Mouse (Mus musculus) lung, postnatal 0 days (tissue): Measurements from ENCODE around the gene Cd3e. TPM values are rescaled to one million over a fixed set of nuclear protein-coding genes. Genes with fewer than 3 reads are reported as not detected.
A peak's percentile ranks its signal among the peaks of the same experiment; 100 is the strongest.

Experiments used
- ATAC-seq: fragments of 200-750 bp; cut with Nextera tagmentation; 2 replicates; pipeline ENCODE4 v1.8.0; 2017; ENCODE audit warnings: moderate library complexity
- DNase-seq: peaks from one replicate; pipeline ENCODE4 v3.0.0-alpha.2; 2016; ENCODE audit warnings: low spot score
- H3K27ac ChIP-seq: fragments of 300-500 bp; sonication (generic); 2 replicates; pipeline ENCODE4 v1.5.1; 2014; ENCODE audit warnings: antibody characterized with exemption, mild to moderate bottlenecking, low read length, mixed read lengths
- H3K27me3 ChIP-seq: fragments of 300-500 bp; sonication (generic); replicated peaks from 2 replicates; pipeline ENCODE4 v1.6.1; 2014; ENCODE audit warnings: low read length, mixed read lengths; ENCODE audit not compliant: insufficient read depth
- H3K36me3 ChIP-seq: fragments of 300-500 bp; sonication (generic); 2 replicates; pipeline ENCODE4 v1.6.1; 2014; ENCODE audit warnings: low read length, mixed read lengths; ENCODE audit not compliant: insufficient read depth
- H3K4me1 ChIP-seq: fragments of 300-500 bp; sonication (generic); 2 replicates; pipeline ENCODE4 v1.6.1; 2014; ENCODE audit warnings: antibody characterized with exemption, low read depth, low read length, mixed read lengths; ENCODE audit not compliant: insufficient read depth
- H3K4me2 ChIP-seq: fragments of 300-500 bp; sonication (generic); replicated peaks from 2 replicates; pipeline ENCODE4 v1.6.1; 2014; ENCODE audit warnings: low read depth, mild to moderate bottlenecking, low read length, moderate library complexity, mixed read lengths
- H3K4me3 ChIP-seq: fragments of 300-500 bp; sonication (generic); 2 replicates; pipeline ENCODE4 v1.5.1; 2014; ENCODE audit warnings: low read depth, low read length
- H3K9ac ChIP-seq: fragments of 300-500 bp; sonication (generic); replicated peaks from 2 replicates; pipeline ENCODE4 v1.6.1; 2014; ENCODE audit warnings: low read depth, mild to moderate bottlenecking
- H3K9me3 ChIP-seq: fragments of 300-500 bp; sonication (generic); 2 replicates; pipeline ENCODE4 v1.6.1; 2016; ENCODE audit warnings: low read length, mixed read lengths
- CTCF ChIP-seq: IDR thresholded peaks from 2 replicates; pipeline ENCODE4 v1.5.1; 2016; ENCODE audit warnings: antibody characterized with exemption, mild to moderate bottlenecking
- EP300 ChIP-seq: IDR thresholded peaks from 2 replicates; pipeline ENCODE4 v1.6.1; 2016; ENCODE audit warnings: antibody characterized with exemption, mild to moderate bottlenecking, control low read depth
- WGBS: fragments of 180-500 bp; shearing (Covaris S2); extraction: QIAGEN DNeasy Blood & Tissue Kit; methylation state at CpG from one replicate; pipeline ENCODE4 v1.1.7; 2014; 5-methylcytosine and 5-hydroxymethylcytosine counted together
- polyA plus RNA-seq: library from polyadenylated mRNA; unstranded; fragments of >200 nt; fragmentation: Nextera tagmentation; extraction: Ambion mirVana; gene quantifications from 2 replicates; pipeline ENCODE4 v1.2.1, GENCODE M21; 2015

The Cd3e gene
- polyA plus RNA-seq, 1 experiment from 2014 or later: 0.27 TPM

DNA sequence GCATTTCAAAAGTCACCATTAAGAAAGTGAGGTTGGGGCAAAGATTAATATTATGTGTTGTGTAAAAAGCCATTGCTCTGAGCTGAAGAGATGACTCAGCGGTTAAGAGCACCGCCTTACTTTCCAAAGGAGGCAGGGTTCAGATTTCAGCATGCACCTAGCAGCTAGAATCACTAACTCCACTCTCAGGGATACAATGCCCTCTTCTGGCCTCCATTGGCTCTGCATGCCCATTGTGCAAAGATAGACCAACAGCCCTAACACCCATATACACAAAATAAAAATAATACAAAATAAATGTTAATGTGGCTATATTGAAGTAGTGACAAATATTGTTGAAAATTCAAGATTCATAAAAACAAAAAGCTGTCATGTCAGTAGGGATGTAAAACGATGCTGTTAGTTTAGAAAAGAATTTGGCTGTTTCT, 42.6 kb downstream of the Cd3e start:
- WGBS: 23% methylated on average over 3 of the region's 3 CpGs
- H3K9me3 ChIP-seq: no peaks in the 10 kb centered on the region
- H3K4me1 ChIP-seq: peaks cover 7% of the 10 kb centered on the region; the same call in 1 of the 2 replicates
- H3K27ac ChIP-seq: no peak overlapping the region
- H3K9ac ChIP-seq: no peak overlapping the region
- H3K4me3 ChIP-seq: no peak overlapping the region
- no peak overlapping the region for H3K4me2 ChIP-seq
- DNase-seq: peak; percentile 92
- H3K27me3 ChIP-seq: no peaks in the 10 kb centered on the region
- ATAC-seq: peak; percentile 38
- TF ChIP-seq CTCF: peak; percentile 83
- TF ChIP-seq EP300: peak; percentile 31; the same call in 1 of the 2 replicates
- H3K36me3 ChIP-seq: no peaks in the 10 kb centered on the region

DNA sequence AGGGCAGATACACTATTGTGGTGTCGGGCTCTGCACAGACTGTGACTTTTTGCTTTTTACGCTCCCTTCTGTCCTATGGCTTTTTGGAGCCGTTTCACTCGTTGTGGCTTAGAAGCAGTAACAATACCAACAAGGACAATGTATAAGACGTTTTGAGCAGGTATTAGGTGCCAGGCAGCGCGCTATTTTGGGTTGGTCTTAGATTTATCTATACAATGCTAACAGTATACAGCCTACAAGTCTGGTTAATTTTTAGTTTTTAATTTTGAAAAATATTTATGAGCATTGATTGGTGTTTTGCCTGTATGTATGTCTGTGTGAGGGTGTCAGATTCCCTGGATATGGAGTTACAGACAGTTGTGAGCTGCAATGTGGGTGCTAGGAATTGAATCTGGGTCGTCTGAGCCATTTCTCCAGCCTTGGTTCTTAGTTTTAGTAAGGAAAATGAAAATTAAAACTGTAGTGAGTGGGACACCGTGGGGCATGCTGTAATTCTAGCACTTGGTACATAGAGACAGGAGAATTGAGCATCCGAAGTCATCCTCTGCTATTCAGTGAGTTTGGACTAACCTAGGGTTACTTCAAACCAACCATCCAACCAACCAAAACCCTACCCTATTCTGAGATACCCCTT, 43.5 kb downstream of the Cd3e start:
- H3K27ac ChIP-seq: peak overlapping the region; percentile 60
- TF ChIP-seq EP300 (no peak), CTCF (no peak)
- H3K4me3 ChIP-seq: peak overlapping the region; percentile 84
- ATAC-seq (no peak), DNase-seq (no peak)
- H3K4me2 ChIP-seq: peak overlapping the region; percentile 82
- peaks cover 7% of the 10 kb centered on the region; the same call in 1 of the 2 replicates for H3K4me1 ChIP-seq
- no peaks in the 10 kb centered on the region for H3K9me3 ChIP-seq
- H3K9ac ChIP-seq: no peak overlapping the region
- WGBS: 12% methylated on average over 10 of the region's 10 CpGs
- H3K27me3 ChIP-seq: no peaks in the 10 kb centered on the region
- no peaks in the 10 kb centered on the region for H3K36me3 ChIP-seq

DNA sequence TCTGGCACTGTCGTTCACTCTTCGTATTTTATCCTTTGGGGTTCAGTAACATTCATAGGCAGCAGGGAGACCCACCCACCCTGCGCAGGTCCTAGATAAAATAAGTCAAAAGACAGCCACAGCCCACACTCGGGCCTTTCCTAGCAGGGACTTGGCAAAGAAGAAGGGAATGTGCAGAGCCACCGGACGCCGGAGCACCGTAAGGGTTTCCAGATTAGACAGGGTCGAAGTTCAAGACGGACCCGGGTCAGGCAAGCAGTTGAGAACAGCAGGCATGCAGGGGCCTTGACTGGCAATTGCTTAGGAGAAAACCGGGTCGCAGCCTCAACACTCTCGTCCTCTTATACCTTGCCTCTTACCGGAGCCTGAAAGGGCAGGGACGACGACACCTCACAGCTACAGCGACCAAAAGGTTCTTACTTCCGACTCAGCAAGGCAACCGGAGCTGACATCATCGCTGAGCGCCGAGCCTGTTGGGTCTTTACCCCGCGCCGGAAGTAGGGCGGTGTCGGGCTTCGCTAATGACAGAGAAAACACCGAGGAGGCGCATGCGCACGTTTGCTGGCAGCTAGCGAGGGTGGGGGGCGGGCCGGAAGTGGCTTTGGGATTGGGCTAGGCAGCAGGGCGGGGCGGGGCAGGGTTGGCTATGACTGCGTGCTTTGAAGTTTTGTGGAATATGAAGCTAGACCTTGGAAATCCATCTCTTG, 44.1 kb downstream of the Cd3e start, which contains the start of gene Ube4a:
Gene Ube4a, minus strand, starts transcription at position 475 of the 707 bp plus-strand sequence.
- peak within 1 kb of the TSS; percentile 84 for H3K4me3 ChIP-seq
- H3K4me1 ChIP-seq: peaks cover 7% of the 10 kb centered on the region; the same call in 1 of the 2 replicates
- no peaks in the 10 kb centered on the region; the same call in 1 of the 2 replicates for H3K36me3 ChIP-seq
- no peaks in the 10 kb centered on the region for H3K9me3 ChIP-seq
- TF ChIP-seq EP300 (no peak), CTCF (no peak)
- peak within 1 kb of the TSS; percentile 90 for H3K9ac ChIP-seq
- WGBS: under 1% methylated on average over 39 of the region's 39 CpGs
- DNase-seq (peak; percentile 98), ATAC-seq (peak; percentile 98)
- H3K27ac ChIP-seq: peak within 1 kb of the TSS; percentile 83
- H3K27me3 ChIP-seq: no peaks in the 10 kb centered on the region
- H3K4me2 ChIP-seq: peak within 1 kb of the TSS; percentile 82

DNA sequence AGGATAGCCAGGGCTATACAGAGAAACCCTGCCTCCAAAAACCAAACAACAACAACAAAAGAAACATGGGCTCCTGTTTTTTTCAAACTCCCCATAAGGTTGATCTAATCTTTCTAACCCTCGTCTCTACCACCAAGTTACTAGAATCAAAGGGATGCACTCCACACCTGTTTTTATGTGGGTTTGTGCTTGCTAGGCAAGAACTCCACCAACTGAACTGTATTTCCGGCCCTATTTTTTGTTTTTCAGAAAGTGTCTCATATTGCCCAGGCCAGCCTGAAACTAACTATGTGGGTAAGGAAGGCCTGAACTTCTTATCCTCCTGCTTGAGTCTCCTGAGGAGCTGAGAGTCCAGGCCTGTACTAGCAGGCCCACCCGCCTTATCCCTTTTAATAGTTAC, 55.0 kb downstream of the Cd3e start:
- DNase-seq (no peak), ATAC-seq (no peak)
- no peaks in the 10 kb centered on the region for H3K9me3 ChIP-seq
- H3K4me1 ChIP-seq: no peaks in the 10 kb centered on the region
- no peak for TF ChIP-seq EP300
- no peak for TF ChIP-seq CTCF
- H3K9ac ChIP-seq: no peak overlapping the region
- H3K27ac ChIP-seq: no peak overlapping the region
- no peak overlapping the region for H3K4me2 ChIP-seq
- H3K36me3 ChIP-seq: peaks cover 60% of the 10 kb centered on the region
- no peak overlapping the region for H3K4me3 ChIP-seq
- H3K27me3 ChIP-seq: no peaks in the 10 kb centered on the region
- 88% methylated on average over 3 of the region's 3 CpGs for WGBS

Other genes starting within 250 kb of the Cd3e start
- 92.3 and 104 TPM in 2 replicates for gene Arcn1, start 241.8 kb downstream of the Cd3e start, polyA plus RNA-seq
- 81.4 and 91.7 TPM in 2 replicates for gene Ift46, start 241.7 kb downstream of the Cd3e start, polyA plus RNA-seq
- gene Tmem25, start 210.3 kb downstream of the Cd3e start, polyA plus RNA-seq: 0.91 and 1.0 TPM in 2 replicates
- 12.9 and 15.1 TPM in 2 replicates for gene Ttc36, start 206.6 kb downstream of the Cd3e start, polyA plus RNA-seq
- gene Kmt2a, start 128.3 kb downstream of the Cd3e start, polyA plus RNA-seq: 6.9 and 8.1 TPM in 2 replicates
- gene Atp5l, start 88.9 kb downstream of the Cd3e start, polyA plus RNA-seq: 663 and 736 TPM in 2 replicates
- gene Ube4a, start 44.0 kb downstream of the Cd3e start, polyA plus RNA-seq: 12.9 and 13.2 TPM in 2 replicates
- gene Cd3g, start 29.2 kb downstream of the Cd3e start, polyA plus RNA-seq: 0.63 and 1.1 TPM in 2 replicates
- 0.38 and 0.39 TPM in 2 replicates for gene Cd3d, start 27.8 kb downstream of the Cd3e start, polyA plus RNA-seq
- gene Mpzl2, start 30.2 kb upstream of the Cd3e start, polyA plus RNA-seq: 4.2 and 4.3 TPM in 2 replicates
- 2.0 and 2.2 TPM in 2 replicates for gene Mpzl3, start 45.6 kb upstream of the Cd3e start, polyA plus RNA-seq
- gene Jaml, start 69.6 kb upstream of the Cd3e start, polyA plus RNA-seq: 2.1 and 3.3 TPM in 2 replicates
- 0.27 and 0.49 TPM in 2 replicates for gene Scn2b, start 108.2 kb upstream of the Cd3e start, polyA plus RNA-seq
- 0.13 TPM in 2 replicates for gene Scn4b, start 128.8 kb upstream of the Cd3e start, polyA plus RNA-seq
- gene BC049352, start 172.4 kb upstream of the Cd3e start, polyA plus RNA-seq: 0.11 and 0.21 TPM in 2 replicates
- 14.4 and 17.9 TPM in 2 replicates for gene Tmprss4, start 194.5 kb upstream of the Cd3e start, polyA plus RNA-seq